Mouse (Mus musculus) hindbrain, embryonic 11.5 days (tissue): ENCODE measurements around the gene E130311K13Rik. TPM values are rescaled to one million over a fixed set of nuclear protein-coding genes. Genes with fewer than 3 reads are reported as not detected.

Experiments
- ATAC-seq: fragments of 200-750 bp; cut with Nextera tagmentation; 2 replicates; pipeline ENCODE4 v1.8.0; 2017; ENCODE audit warnings: mild to moderate bottlenecking, moderate TSS enrichment, moderate library complexity; ENCODE audit not compliant: low FRiP score
- DNase-seq: peaks from one replicate; pipeline ENCODE4 v3.0.0-alpha.2; 2015; ENCODE audit warnings: low spot score
- H3K27ac ChIP-seq: fragments of 300-500 bp; sonication (generic); 2 replicates; pipeline ENCODE4 v1.5.1; 2014; ENCODE audit warnings: mild to moderate bottlenecking, low read depth, low read length
- H3K27me3 ChIP-seq: fragments of 300-500 bp; sonication (generic); 2 replicates; pipeline ENCODE4 v1.6.1; 2014; ENCODE audit warnings: mild to moderate bottlenecking, low read length, moderate library complexity, mixed read lengths; ENCODE audit not compliant: control insufficient read depth, insufficient read depth
- H3K36me3 ChIP-seq: fragments of 300-500 bp; sonication (generic); 2 replicates; pipeline ENCODE4 v1.6.1; 2014; ENCODE audit warnings: mild to moderate bottlenecking, low read length, moderate library complexity, mixed read lengths; ENCODE audit not compliant: control insufficient read depth, insufficient read depth
- H3K4me1 ChIP-seq: fragments of 300-500 bp; sonication (generic); replicated peaks from 2 replicates; pipeline ENCODE4 v1.6.1; 2014; ENCODE audit warnings: low read length, mixed read lengths; ENCODE audit not compliant: control insufficient read depth, insufficient read depth
- H3K4me2 ChIP-seq: fragments of 300-500 bp; sonication (generic); replicated peaks from 2 replicates; pipeline ENCODE4 v1.6.1; 2014; ENCODE audit warnings: mild to moderate bottlenecking, low read depth, low read length
- H3K4me3 ChIP-seq: fragments of 300-500 bp; sonication (generic); 2 replicates; pipeline ENCODE4 v1.5.1; 2014; ENCODE audit warnings: low read depth, low read length
- H3K9ac ChIP-seq: fragments of 300-500 bp; sonication (generic); 2 replicates; pipeline ENCODE4 v1.6.1; 2014; ENCODE audit warnings: low read depth, low read length
- H3K9me3 ChIP-seq: fragments of 300-500 bp; sonication (generic); 2 replicates; pipeline ENCODE4 v1.6.1; 2016; ENCODE audit warnings: low read length; ENCODE audit not compliant: control insufficient read depth
- WGBS: fragments of 180-500 bp; shearing (Covaris S2); extraction: QIAGEN DNeasy Blood & Tissue Kit; methylation state at CpG from one replicate; pipeline ENCODE4 v1.1.7; 2014; 5-methylcytosine and 5-hydroxymethylcytosine counted together
- polyA plus RNA-seq: library from polyadenylated mRNA; unstranded; fragments of >200 nt; fragmentation: Nextera tagmentation; extraction: Ambion mirVana; gene quantifications from 2 replicates; pipeline ENCODE4 v1.2.1, GENCODE M21; 2014

The E130311K13Rik gene
- polyA plus RNA-seq, 1 experiment from 2014 or later, result 3.7 TPM

GRCm38 (mm10) chr3:63898581-63899308 is 30.5 kb downstream of the E130311K13Rik start:
- DNase-seq (peak; percentile 93), ATAC-seq (peak; percentile 83)
- peak overlapping the region; percentile 86 for H3K9ac ChIP-seq
- peaks cover 2% of the 10 kb centered on the region; the same call in 1 of the 2 replicates for H3K4me1 ChIP-seq
- H3K27me3 ChIP-seq, result no peaks in the 10 kb centered on the region
- H3K4me3 ChIP-seq, result peak overlapping the region; percentile 81
- WGBS, result under 1% methylated on average over 41 of the region's 41 CpGs
- peak overlapping the region; percentile 64 for H3K4me2 ChIP-seq
- H3K27ac ChIP-seq, result peak overlapping the region; percentile 94
- no peaks in the 10 kb centered on the region for H3K36me3 ChIP-seq
- H3K9me3 ChIP-seq, result no peaks in the 10 kb centered on the region

GRCm38 (mm10) chr3:63897177-63897576 is 32.1 kb downstream of the E130311K13Rik start:
- Histone ChIP-seq H3K4me3 (peak overlapping the region; percentile 81; the same call in 1 of the 2 replicates), H3K9me3 (no peaks in the 10 kb centered on the region), H3K4me2 (peak overlapping the region; percentile 61), H3K27me3 (no peaks in the 10 kb centered on the region), H3K27ac (peak overlapping the region; percentile 18; the same call in 1 of the 2 replicates), H3K36me3 (no peaks in the 10 kb centered on the region), H3K4me1 (peaks cover 2% of the 10 kb centered on the region; the same call in 1 of the 2 replicates), H3K9ac (no peak overlapping the region)
- 17% methylated on average over 1 of the region's 1 CpGs for WGBS
- DNase-seq (no peak), ATAC-seq (no peak)

- Histone ChIP-seq H3K9me3 (no peaks in the 10 kb centered on the region), H3K27me3 (no peaks in the 10 kb centered on the region), H3K4me2 (no peak overlapping the region; the same call in 1 of the 2 replicates), H3K4me1 (peaks cover 2% of the 10 kb centered on the region; the same call in 1 of the 2 replicates), H3K36me3 (no peaks in the 10 kb centered on the region), H3K4me3 (no peak overlapping the region), H3K9ac (no peak overlapping the region), H3K27ac (peak overlapping the region; percentile 56; the same call in 1 of the 2 replicates)
- no peak for ATAC-seq
- DNase-seq, result peak; percentile 38
- 49% methylated on average over 4 of the region's 4 CpGs for WGBS
Observed at GRCm38 (mm10) chr3:63896303-63896702, 33.0 kb downstream of the E130311K13Rik start.

GRCm38 (mm10) chr3:63895786-63896185 is 33.5 kb downstream of the E130311K13Rik start:
- no peak overlapping the region for H3K4me2 ChIP-seq
- H3K27ac ChIP-seq, result peak overlapping the region; percentile 56; the same call in 1 of the 2 replicates
- H3K36me3 ChIP-seq, result no peaks in the 10 kb centered on the region
- no peaks in the 10 kb centered on the region for H3K27me3 ChIP-seq
- 27% methylated on average over 2 of the region's 2 CpGs for WGBS
- no peaks in the 10 kb centered on the region for H3K9me3 ChIP-seq
- DNase-seq (peak; percentile 42), ATAC-seq (peak; percentile 23)
- H3K4me3 ChIP-seq, result no peak overlapping the region
- H3K4me1 ChIP-seq, result 0 out of 2 replicates have a peak, but pooled peaks cover 2% of the 10 kb centered on the region
- no peak overlapping the region for H3K9ac ChIP-seq

- H3K4me1 ChIP-seq, result 0 out of 2 replicates have a peak, but pooled peaks cover 2% of the 10 kb centered on the region
- ATAC-seq (no peak), DNase-seq (no peak)
- no peak overlapping the region for H3K4me3 ChIP-seq
- no peaks in the 10 kb centered on the region for H3K27me3 ChIP-seq
- no peak overlapping the region for H3K27ac ChIP-seq
- no peak overlapping the region for H3K4me2 ChIP-seq
- WGBS, result 53% methylated on average over 7 of the region's 7 CpGs
- H3K9me3 ChIP-seq, result no peaks in the 10 kb centered on the region
- no peaks in the 10 kb centered on the region for H3K36me3 ChIP-seq
- H3K9ac ChIP-seq, result no peak overlapping the region
Observed at GRCm38 (mm10) chr3:63893677-63894076, 35.6 kb downstream of the E130311K13Rik start.

- Histone ChIP-seq H3K27ac (no peak overlapping the region), H3K4me3 (no peak overlapping the region), H3K9ac (no peak overlapping the region), H3K9me3 (no peaks in the 10 kb centered on the region), H3K27me3 (no peaks in the 10 kb centered on the region), H3K4me1 (0 out of 2 replicates have a peak, but pooled peaks cover 2% of the 10 kb centered on the region), H3K4me2 (no peak overlapping the region), H3K36me3 (no peaks in the 10 kb centered on the region)
- ATAC-seq, result no peak
- WGBS, result 65% methylated on average over 3 of the region's 3 CpGs
- no peak for DNase-seq
Observed at GRCm38 (mm10) chr3:63892154-63892553, 37.1 kb downstream of the E130311K13Rik start.

GRCm38 (mm10) chr3:63881065-63881464 is 48.2 kb downstream of the E130311K13Rik start:
- 84% methylated on average over 2 of the region's 2 CpGs for WGBS
- DNase-seq (no peak), ATAC-seq (no peak)
- H3K27ac ChIP-seq, result no peak overlapping the region
- H3K9me3 ChIP-seq, result no peaks in the 10 kb centered on the region
- H3K4me2 ChIP-seq, result no peak overlapping the region
- no peak overlapping the region for H3K4me3 ChIP-seq
- no peaks in the 10 kb centered on the region for H3K27me3 ChIP-seq
- no peaks in the 10 kb centered on the region for H3K36me3 ChIP-seq
- H3K4me1 ChIP-seq, result no peaks in the 10 kb centered on the region
- no peak overlapping the region for H3K9ac ChIP-seq

GRCm38 (mm10) chr3:63878995-63879666 is 50.1 kb downstream of the E130311K13Rik start:
- H3K36me3 ChIP-seq, result no peaks in the 10 kb centered on the region
- WGBS, result 48% methylated on average over 4 of the region's 4 CpGs
- H3K9me3 ChIP-seq, result no peaks in the 10 kb centered on the region
- no peaks in the 10 kb centered on the region for H3K4me1 ChIP-seq
- ATAC-seq, result peak; percentile 64
- H3K9ac ChIP-seq, result no peak overlapping the region
- H3K4me2 ChIP-seq, result no peak overlapping the region
- no peak for DNase-seq
- no peaks in the 10 kb centered on the region for H3K27me3 ChIP-seq
- no peak overlapping the region for H3K4me3 ChIP-seq
- no peak overlapping the region for H3K27ac ChIP-seq
